Mouse (Mus musculus): ENCODE measurements around the gene Mff.

Mff gene

DNA sequence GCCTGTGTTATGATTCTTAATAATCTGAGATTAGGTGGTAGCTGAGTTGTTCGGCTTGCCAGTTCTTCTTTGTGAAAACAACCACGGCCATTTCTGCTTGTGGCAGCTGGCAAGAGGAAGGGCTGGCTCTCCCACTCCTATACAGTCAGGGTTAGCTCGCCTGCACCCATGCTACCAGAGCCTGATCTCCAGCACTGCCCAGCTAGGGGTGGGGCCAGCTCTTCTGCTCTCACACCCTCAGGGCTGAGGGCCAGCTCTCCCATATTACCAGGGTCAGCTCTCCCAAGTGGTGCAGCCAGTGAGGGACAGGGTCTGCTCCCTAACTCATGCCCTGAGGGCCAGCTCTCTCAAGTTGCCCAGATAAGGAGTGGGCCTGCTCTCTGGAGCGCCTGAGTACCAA lies 47.7 kb downstream of the Mff start:
- no peak for DNase-seq (ENCODE audit: low spot score)

GRCm38 (mm10) chr1:82773208-82773607 lies 48.5 kb downstream of the Mff start:
- DNase-seq (ENCODE audit: low spot score) = no peak

DNA sequence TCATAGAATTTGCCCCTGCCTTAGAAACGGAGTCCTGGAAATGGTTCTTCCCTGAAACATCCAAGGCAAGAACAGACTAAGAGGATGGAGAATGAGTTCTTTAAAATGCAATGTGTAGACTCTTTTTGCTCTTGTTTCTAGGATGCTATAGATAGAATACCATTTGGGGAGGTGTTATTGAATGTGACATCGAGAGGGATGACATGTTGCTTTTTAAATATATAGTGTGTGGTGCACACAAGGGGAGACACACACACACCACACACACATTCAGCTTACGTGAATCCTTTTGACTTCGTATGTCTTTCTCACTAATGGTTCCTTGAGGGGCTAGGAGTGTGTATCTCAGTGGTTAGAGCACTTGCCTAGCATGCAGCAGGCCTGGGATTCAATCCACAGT lies 50.6 kb downstream of the Mff start:
- no peak for DNase-seq (ENCODE audit: low spot score)

GRCm38 (mm10) chr1:82779388-82779966 lies 54.8 kb downstream of the Mff start:
- DNase-seq (ENCODE audit: low spot score) = no peak

DNA sequence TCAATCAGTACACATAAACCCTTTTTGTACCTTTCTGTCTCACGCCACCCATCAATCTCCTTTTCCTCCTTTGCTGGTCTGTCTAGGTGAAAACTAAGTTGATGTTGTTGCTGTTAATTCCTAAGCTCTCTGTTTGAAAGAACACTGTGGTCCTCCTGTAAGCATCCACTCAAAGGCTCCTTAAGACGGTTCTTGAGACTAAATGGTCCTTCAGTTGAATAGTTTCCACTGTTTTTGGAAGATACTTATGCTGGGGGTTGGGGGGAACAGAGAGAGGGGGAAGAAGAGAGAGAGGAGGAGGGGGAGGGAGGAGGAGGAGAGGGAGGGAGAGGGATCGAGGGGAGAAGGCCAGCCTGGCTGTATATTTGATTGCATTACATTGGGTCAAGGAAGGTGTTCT lies 58.9 kb downstream of the Mff start:
- no peak for DNase-seq (ENCODE audit: low spot score)

DNA sequence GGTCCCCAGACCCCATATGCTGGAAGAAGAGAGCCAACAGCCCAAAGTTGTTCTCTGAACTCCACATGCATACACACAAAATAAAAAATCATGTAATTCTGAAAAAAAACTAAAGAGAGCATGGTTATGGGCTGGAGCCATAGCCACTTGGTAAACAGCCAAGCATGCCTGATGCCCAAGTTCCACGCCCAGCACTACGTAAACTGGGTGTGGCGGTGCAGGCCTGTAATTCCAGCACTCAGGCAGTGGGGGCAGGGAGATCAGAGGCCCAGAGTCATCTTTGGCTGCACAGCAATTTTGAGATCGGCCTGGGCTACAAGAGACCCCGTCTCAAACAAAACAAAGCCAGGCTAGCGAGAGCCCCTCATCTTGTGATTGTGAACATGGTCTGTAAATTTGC lies 60.9 kb downstream of the Mff start:
- no peak for DNase-seq (ENCODE audit: low spot score)

DNA sequence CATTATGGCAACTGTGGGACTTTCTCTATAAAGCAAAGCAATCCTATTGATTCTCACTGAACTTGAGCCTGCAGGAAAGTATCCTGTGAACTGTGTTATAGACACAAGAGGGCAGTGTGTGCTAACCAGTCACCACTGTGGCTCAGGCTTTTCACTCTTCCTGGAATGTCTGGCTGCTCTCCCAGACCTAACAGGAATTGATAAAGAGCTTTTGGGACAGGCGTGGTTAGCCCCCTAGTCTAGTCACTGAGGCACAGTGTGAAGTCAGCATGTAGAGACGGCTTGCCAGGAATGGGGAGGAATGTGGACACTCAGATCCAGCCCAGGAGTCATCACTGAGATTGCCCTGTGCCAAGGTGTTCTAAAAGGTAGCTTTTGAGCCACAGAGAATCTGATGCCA lies 62.7 kb downstream of the Mff start:
- DNase-seq (ENCODE audit: low spot score) = peak; percentile 57

DNA sequence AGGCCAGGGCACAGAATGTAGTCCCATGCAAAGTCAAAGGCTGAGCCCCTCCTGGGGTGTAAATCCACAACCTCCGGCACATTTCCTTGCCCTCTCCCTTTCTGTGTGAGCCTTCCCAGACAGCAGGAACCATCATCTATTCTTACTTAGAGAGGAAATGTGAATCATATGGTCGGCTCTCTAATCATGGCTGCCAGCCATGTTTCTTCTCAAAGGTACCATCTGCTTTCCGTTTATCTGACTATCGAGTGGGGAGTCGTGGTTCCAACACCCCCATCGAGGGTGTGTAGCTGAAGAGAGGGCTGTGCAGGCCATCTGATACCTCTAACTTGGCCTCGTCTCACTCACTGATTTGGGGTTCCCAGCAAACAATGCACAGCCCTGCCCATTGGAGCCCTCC lies 63.4 kb downstream of the Mff start:
- no peak for DNase-seq (ENCODE audit: low spot score)

DNA sequence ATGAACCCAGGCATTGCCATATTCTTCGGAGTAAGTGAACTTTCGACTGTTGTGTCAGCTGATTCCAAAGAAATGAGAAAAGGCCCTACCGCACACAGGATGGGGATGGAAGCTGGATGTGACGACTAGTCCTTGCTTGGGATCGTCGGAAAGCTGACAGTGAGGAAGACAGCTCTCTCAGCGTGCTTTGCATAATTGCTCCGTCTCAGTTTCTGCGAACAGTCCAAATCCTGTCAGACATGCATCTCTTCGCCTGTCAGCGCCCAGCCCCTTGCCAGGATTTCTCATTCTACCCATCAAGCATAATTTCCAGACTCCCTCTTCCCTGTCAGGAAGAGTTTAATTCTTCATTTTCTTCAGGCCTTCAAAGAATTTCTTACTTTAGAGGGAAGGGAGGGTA lies 66.4 kb downstream of the Mff start:
- DNase-seq (ENCODE audit: low spot score) = no peak

DNA sequence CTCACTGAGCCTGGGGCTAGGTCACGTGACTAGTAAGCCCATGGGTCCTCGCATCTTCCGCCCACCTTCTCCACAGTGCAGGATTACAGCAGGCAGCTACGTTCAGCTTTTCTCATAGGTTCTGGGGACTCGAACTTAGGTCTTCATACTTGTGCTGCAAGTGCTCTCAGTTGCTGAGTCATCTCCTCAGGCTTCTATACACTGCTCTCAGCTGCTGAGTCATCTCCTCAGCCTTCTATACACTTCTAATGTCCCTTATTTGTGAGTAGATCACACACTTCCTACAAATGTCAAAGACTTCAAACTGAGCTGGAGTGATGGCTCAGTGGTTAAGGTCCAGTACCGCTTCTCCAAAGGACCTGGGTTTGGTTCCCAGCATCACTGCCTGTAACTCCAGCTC lies 67.5 kb downstream of the Mff start:
- no peak for DNase-seq (ENCODE audit: low spot score)

GRCm38 (mm10) chr1:82793110-82793509 lies 68.4 kb downstream of the Mff start:
- DNase-seq (ENCODE audit: low spot score) = no peak

- no peak for DNase-seq (ENCODE audit: low spot score)
These were observed 69.3 kb downstream of the Mff start for GRCm38 (mm10) chr1:82793986-82794385.

DNA sequence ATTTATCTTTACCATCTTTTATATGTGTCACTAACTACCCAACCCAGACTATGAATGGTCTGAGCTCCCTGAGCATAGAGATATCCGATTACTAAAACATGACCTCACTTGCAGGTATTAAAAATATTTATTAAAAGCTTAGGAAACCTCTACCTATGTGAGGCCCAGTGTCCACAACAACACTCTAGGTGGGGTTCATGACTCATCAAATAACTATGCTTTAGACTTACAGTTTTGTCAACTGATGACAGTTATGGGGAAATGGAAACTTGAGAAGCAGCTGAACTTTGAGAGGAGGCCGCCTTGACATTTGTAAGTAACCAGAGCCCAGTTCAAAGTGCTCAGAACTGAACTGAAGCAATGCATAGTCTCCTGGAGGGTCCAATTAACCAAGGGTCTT lies 70.5 kb downstream of the Mff start:
- no peak for DNase-seq (ENCODE audit: low spot score)

DNA sequence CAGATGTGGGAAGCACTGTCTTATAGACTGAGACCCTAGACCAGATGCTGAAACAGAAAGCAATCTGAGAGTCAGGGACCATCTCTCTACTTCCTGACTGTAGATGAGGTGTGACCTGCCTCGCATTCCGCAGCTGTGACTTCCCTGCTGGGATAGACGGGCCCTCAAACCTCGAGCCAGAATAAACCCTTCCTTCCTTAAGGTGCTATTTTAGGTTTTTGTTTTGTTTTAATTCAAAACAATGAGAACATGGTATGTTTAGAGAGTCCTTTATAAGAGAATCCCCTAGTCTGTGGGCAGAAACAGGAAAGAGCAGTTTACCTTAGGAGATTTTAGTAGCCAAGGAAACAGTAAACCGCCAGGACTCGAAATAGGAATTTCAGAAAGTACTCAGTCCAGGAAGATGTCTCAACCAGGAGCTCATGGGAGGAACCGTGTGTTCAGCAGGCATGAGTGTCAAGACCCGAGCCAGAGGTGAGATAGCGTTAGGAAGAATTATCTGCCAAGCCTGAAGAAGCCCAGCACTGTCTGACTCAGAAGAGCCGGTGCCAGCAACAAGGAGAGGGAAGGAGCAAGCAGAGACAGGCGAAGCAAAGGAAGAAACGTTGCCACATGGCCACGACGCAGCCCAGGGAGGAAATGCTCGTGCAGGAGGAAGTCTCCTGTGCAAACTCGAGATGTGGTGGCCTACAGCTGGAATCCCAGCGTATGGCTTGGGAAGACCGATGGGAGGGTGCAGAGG lies 71.2 kb downstream of the Mff start:
- no peak for DNase-seq (ENCODE audit: low spot score)

- no peak for DNase-seq (ENCODE audit: low spot score)
These were observed 72.4 kb downstream of the Mff start for GRCm38 (mm10) chr1:82797088-82797487.

- DNase-seq (ENCODE audit: low spot score) = no peak
These were observed 73.6 kb downstream of the Mff start for GRCm38 (mm10) chr1:82798304-82798703.

DNA sequence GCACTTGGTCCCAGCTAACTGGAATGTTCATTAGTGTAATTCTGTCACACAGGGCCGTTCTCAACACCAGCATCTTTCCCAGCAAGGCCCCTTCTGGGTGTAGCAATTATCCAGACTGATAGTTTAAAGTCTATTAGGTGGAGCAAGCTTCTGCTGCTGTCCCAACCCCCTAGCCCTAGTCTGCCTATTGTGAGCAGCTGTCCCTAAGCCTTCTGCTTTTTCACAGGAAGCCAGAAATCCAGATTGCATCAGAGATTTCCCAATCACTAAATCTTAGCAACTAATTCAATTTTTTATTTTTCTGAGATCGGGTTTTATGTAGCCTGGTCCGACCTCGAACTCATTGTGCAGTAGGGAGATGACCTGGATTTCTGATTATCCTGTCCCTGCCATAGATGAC lies 74.2 kb downstream of the Mff start:
- DNase-seq (ENCODE audit: low spot score) = no peak

- DNase-seq (ENCODE audit: low spot score) = no peak
These were observed 76.6 kb downstream of the Mff start for GRCm38 (mm10) chr1:82801105-82801783.

Measured in ovary, postnatal 14 days (tissue).